Mouse (Mus musculus): ENCODE data around the gene Flnb.

The Flnb gene

GRCm38 (mm10) chr14:7826151-7826937 is 8.6 kb downstream of the Flnb start:
- DNase-seq (ENCODE audit: low spot score in 2 of 2), result no peak

GRCm38 (mm10) chr14:7829181-7829580 is 11.4 kb downstream of the Flnb start:
- DNase-seq (ENCODE audit: low spot score in 2 of 2), result no peak

- no peak for DNase-seq (ENCODE audit: low spot score in 2 of 2)
Observed at GRCm38 (mm10) chr14:7831770-7832439, 14.1 kb downstream of the Flnb start.

- no peak for DNase-seq (ENCODE audit: low spot score in 2 of 2)
Observed at GRCm38 (mm10) chr14:7832440-7832783, 14.7 kb downstream of the Flnb start.

- no peak for DNase-seq (ENCODE audit: low spot score in 2 of 2)
Observed at GRCm38 (mm10) chr14:7833458-7833857, 15.7 kb downstream of the Flnb start.

- no peak for DNase-seq (ENCODE audit: low spot score in 2 of 2)
Observed at GRCm38 (mm10) chr14:7838564-7839089, 20.9 kb downstream of the Flnb start.

- no peak for DNase-seq (ENCODE audit: low spot score in 2 of 2)
Observed at GRCm38 (mm10) chr14:7839950-7840514, 22.3 kb downstream of the Flnb start.

GRCm38 (mm10) chr14:7842631-7843332 is 25.0 kb downstream of the Flnb start:
- no peak for DNase-seq (ENCODE audit: low spot score in 2 of 2)

- no peak for DNase-seq (ENCODE audit: low spot score in 2 of 2)
Observed at GRCm38 (mm10) chr14:7846696-7847095, 28.9 kb downstream of the Flnb start.

- no peak for DNase-seq (ENCODE audit: low spot score in 2 of 2)
Observed at GRCm38 (mm10) chr14:7847746-7848232, 30.0 kb downstream of the Flnb start.

GRCm38 (mm10) chr14:7850913-7851312 is 33.2 kb downstream of the Flnb start:
- no peak for DNase-seq (ENCODE audit: low spot score in 2 of 2)

GRCm38 (mm10) chr14:7851543-7852065 is 33.8 kb downstream of the Flnb start:
- peak in 1 of 2 experiments; percentile 17 for DNase-seq (ENCODE audit: low spot score in 2 of 2)

GRCm38 (mm10) chr14:7853691-7854090 is 35.9 kb downstream of the Flnb start:
- no peak for DNase-seq (ENCODE audit: low spot score in 2 of 2)

GRCm38 (mm10) chr14:7854366-7854765 is 36.6 kb downstream of the Flnb start:
- DNase-seq (ENCODE audit: low spot score in 2 of 2), result no peak

- no peak for DNase-seq (ENCODE audit: low spot score in 2 of 2)
Observed at GRCm38 (mm10) chr14:7855101-7855500, 37.3 kb downstream of the Flnb start.

- no peak for DNase-seq (ENCODE audit: low spot score in 2 of 2)
Observed at GRCm38 (mm10) chr14:7855501-7855900, 37.7 kb downstream of the Flnb start.

- no peak for DNase-seq (ENCODE audit: low spot score in 2 of 2)
Observed at GRCm38 (mm10) chr14:7856348-7856747, 38.6 kb downstream of the Flnb start.

GRCm38 (mm10) chr14:7857835-7858234 is 40.1 kb downstream of the Flnb start:
- DNase-seq (ENCODE audit: low spot score in 2 of 2), result no peak

GRCm38 (mm10) chr14:7858430-7858829 is 40.7 kb downstream of the Flnb start:
- DNase-seq (ENCODE audit: low spot score in 2 of 2), result no peak

- no peak for DNase-seq (ENCODE audit: low spot score in 2 of 2)
Observed at GRCm38 (mm10) chr14:7860525-7861154, 42.9 kb downstream of the Flnb start.

- DNase-seq (ENCODE audit: low spot score in 2 of 2), result no peak
Observed at GRCm38 (mm10) chr14:7861275-7861674, 43.5 kb downstream of the Flnb start.
